Mouse (Mus musculus) intestine, postnatal 0 days (tissue): ENCODE data around the gene Klhdc4. TPM values are rescaled to one million over a fixed set of nuclear protein-coding genes. Genes with fewer than 3 reads are reported as not detected.

ENCODE experiments used
- ATAC-seq: fragments of 200-750 bp; cut with Nextera tagmentation; 2 replicates; pipeline ENCODE4 v1.8.0; 2017; ENCODE audit warnings: mild to moderate bottlenecking, moderate TSS enrichment, moderate library complexity
- H3K27ac ChIP-seq: fragments of 300-500 bp; sonication (generic); 2 replicates; pipeline ENCODE4 v1.5.1; 2014; ENCODE audit warnings: mild to moderate bottlenecking, low read depth, low read length, moderate library complexity
- H3K27me3 ChIP-seq: fragments of 300-500 bp; sonication (generic); replicated peaks from 2 replicates; pipeline ENCODE4 v1.6.1; 2014; ENCODE audit warnings: low read length, mixed read lengths; ENCODE audit not compliant: control insufficient read depth, insufficient read depth
- H3K36me3 ChIP-seq: fragments of 300-500 bp; sonication (generic); 2 replicates; pipeline ENCODE4 v1.6.1; 2014; ENCODE audit warnings: mild to moderate bottlenecking, moderate library complexity; ENCODE audit not compliant: control insufficient read depth, insufficient read depth
- H3K4me1 ChIP-seq: fragments of 300-500 bp; sonication (generic); replicated peaks from 2 replicates; pipeline ENCODE4 v1.6.1; 2014; ENCODE audit warnings: antibody characterized with exemption, low read length, mixed read lengths; ENCODE audit not compliant: control insufficient read depth, insufficient read depth
- H3K4me2 ChIP-seq: fragments of 300-500 bp; sonication (generic); replicated peaks from 2 replicates; pipeline ENCODE4 v1.6.1; 2014; ENCODE audit warnings: low read depth, mild to moderate bottlenecking, moderate library complexity
- H3K4me3 ChIP-seq: fragments of 300-500 bp; sonication (generic); 2 replicates; pipeline ENCODE4 v1.5.1; 2014; ENCODE audit warnings: low read depth, low read length
- H3K9ac ChIP-seq: fragments of 300-500 bp; sonication (generic); 2 replicates; pipeline ENCODE4 v1.6.1; 2014; ENCODE audit warnings: mild to moderate bottlenecking, low read depth, low read length
- H3K9me3 ChIP-seq: fragments of 300-500 bp; sonication (generic); 2 replicates; pipeline ENCODE4 v1.6.1; 2016; ENCODE audit warnings: mixed run types; ENCODE audit not compliant: control insufficient read depth
- CTCF ChIP-seq: sonication (generic); IDR thresholded peaks from 2 replicates; pipeline ENCODE4 v1.5.1; 2016; ENCODE audit warnings: low read depth, mild to moderate bottlenecking, control low read depth, antibody characterized with exemption, moderate library complexity
- WGBS: fragments of 180-500 bp; shearing (Covaris S2); extraction: QIAGEN DNeasy Blood & Tissue Kit; methylation state at CpG from one replicate; pipeline ENCODE4 v1.1.7; 2014; 5-methylcytosine and 5-hydroxymethylcytosine counted together
- polyA plus RNA-seq: library from polyadenylated mRNA; unstranded; fragments of >200 nt; fragmentation: Nextera tagmentation; extraction: Ambion mirVana; gene quantifications from 2 replicates; pipeline ENCODE4 v1.2.1, GENCODE M21; 2015

Gene Klhdc4
- polyA plus RNA-seq, 1 experiment from 2014 or later: 12.1 TPM

GRCm38 (mm10) chr8:121770845-121771752, 58.3 kb downstream of the Klhdc4 start:
- H3K4me3 ChIP-seq: no peak overlapping the region
- no peaks in the 10 kb centered on the region for H3K27me3 ChIP-seq
- no peaks in the 10 kb centered on the region for H3K4me1 ChIP-seq
- H3K9me3 ChIP-seq: no peaks in the 10 kb centered on the region
- no peak overlapping the region for H3K4me2 ChIP-seq
- no peaks in the 10 kb centered on the region for H3K36me3 ChIP-seq
- WGBS: 32% methylated on average over 19 of the region's 19 CpGs
- TF ChIP-seq CTCF: no peak
- ATAC-seq: no peak; the same call in 1 of the 2 replicates
- H3K27ac ChIP-seq: no peak overlapping the region
- H3K9ac ChIP-seq: no peak overlapping the region

GRCm38 (mm10) chr8:121769621-121770020, 59.7 kb downstream of the Klhdc4 start:
- TF ChIP-seq CTCF: no peak
- Histone ChIP-seq H3K27me3 (no peaks in the 10 kb centered on the region), H3K36me3 (no peaks in the 10 kb centered on the region), H3K4me1 (no peaks in the 10 kb centered on the region), H3K4me3 (no peak overlapping the region), H3K9me3 (no peaks in the 10 kb centered on the region), H3K27ac (no peak overlapping the region), H3K9ac (no peak overlapping the region), H3K4me2 (no peak overlapping the region)
- ATAC-seq: no peak
- WGBS: 87% methylated on average over 2 of the region's 2 CpGs

DNA sequence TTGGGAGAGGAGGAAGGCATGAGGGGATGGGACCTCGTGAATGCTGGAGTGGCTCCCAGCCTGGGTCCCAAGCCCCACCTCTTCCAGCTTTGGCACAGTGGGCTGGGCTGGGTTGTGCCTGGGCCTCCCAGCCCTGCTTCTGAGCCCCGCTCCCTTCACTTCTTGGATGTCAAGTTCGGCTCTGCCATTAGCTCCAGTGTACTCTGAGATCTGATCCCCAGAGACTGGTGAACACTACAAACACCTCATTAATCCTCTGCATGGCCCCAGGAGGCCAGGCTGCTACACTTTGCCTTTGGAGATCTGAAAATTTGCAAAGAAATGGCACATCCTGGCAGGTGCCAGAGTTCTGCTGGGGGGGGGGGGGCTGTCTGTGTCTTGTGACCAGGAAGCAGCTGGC, 60.3 kb downstream of the Klhdc4 start:
- Histone ChIP-seq H3K9me3 (no peaks in the 10 kb centered on the region), H3K4me3 (no peak overlapping the region), H3K36me3 (no peaks in the 10 kb centered on the region), H3K4me1 (no peaks in the 10 kb centered on the region), H3K27me3 (no peaks in the 10 kb centered on the region), H3K9ac (no peak overlapping the region), H3K4me2 (no peak overlapping the region), H3K27ac (no peak overlapping the region)
- TF ChIP-seq CTCF: no peak
- 68% methylated on average over 3 of the region's 3 CpGs for WGBS
- no peak for ATAC-seq

GRCm38 (mm10) chr8:121765594-121766138, 63.7 kb downstream of the Klhdc4 start:
- no peak for TF ChIP-seq CTCF
- WGBS: 74% methylated on average over 7 of the region's 7 CpGs

DNA sequence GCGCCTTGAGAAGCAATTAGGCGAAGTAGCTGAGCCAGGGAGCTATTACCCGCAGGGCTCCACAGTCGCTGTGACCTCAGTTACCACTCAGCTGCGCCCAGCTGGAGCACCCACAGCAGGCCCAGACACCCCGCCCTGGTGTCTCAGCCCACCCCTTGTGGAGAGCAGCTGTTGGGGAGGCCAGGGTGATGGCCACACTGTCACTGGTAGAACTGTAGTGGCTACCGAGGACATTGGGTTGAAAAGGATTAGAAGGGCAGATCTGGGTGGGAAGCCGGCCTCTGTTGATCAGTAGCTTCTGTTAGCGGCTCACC, 65.7 kb downstream of the Klhdc4 start:
- no peak overlapping the region for H3K9ac ChIP-seq
- H3K4me1 ChIP-seq: no peaks in the 10 kb centered on the region
- no peak overlapping the region for H3K4me2 ChIP-seq
- H3K27me3 ChIP-seq: no peaks in the 10 kb centered on the region
- no peaks in the 10 kb centered on the region for H3K36me3 ChIP-seq
- ATAC-seq: no peak
- 57% methylated on average over 9 of the region's 9 CpGs for WGBS
- no peaks in the 10 kb centered on the region for H3K9me3 ChIP-seq
- no peak for TF ChIP-seq CTCF
- no peak overlapping the region for H3K27ac ChIP-seq
- H3K4me3 ChIP-seq: no peak overlapping the region

More at GRCm38 (mm10) chr8:121765594-121766138, 63.7 kb downstream of the Klhdc4 start:
- ATAC-seq: no peak
- H3K27ac ChIP-seq: no peak overlapping the region
- H3K9me3 ChIP-seq: no peaks in the 10 kb centered on the region
- H3K36me3 ChIP-seq: no peaks in the 10 kb centered on the region
- H3K4me3 ChIP-seq: no peak overlapping the region
- H3K27me3 ChIP-seq: no peaks in the 10 kb centered on the region
- H3K4me2 ChIP-seq: no peak overlapping the region
- no peaks in the 10 kb centered on the region for H3K4me1 ChIP-seq
- H3K9ac ChIP-seq: no peak overlapping the region

GRCm38 (mm10) chr8:121762999-121763699, 66.2 kb downstream of the Klhdc4 start:
- H3K9ac ChIP-seq: no peak overlapping the region
- TF ChIP-seq CTCF: no peak
- H3K27ac ChIP-seq: no peak overlapping the region
- H3K4me2 ChIP-seq: no peak overlapping the region
- H3K9me3 ChIP-seq: no peaks in the 10 kb centered on the region
- no peak for ATAC-seq
- H3K36me3 ChIP-seq: no peaks in the 10 kb centered on the region
- H3K27me3 ChIP-seq: no peaks in the 10 kb centered on the region
- 57% methylated on average over 7 of the region's 7 CpGs for WGBS
- no peaks in the 10 kb centered on the region for H3K4me1 ChIP-seq
- no peak overlapping the region for H3K4me3 ChIP-seq
